Mouse (Mus musculus) midbrain, embryonic 14.5 days (tissue): ENCODE measurements at regions not wholly inside any gene's neighbourhood (a gene's known extent, or its start where the extent isn't known, plus 50 kb on each side); places are given as distances from the start of the nearest gene placed in this dataset.

Source experiments
- ATAC-seq: fragments of 200-750 bp; cut with Nextera tagmentation; 2 replicates; pipeline ENCODE4 v1.8.0; 2017; ENCODE audit warnings: moderate number of reproducible peaks, moderate library complexity; ENCODE audit not compliant: low FRiP score, low TSS enrichment
- DNase-seq: peaks from one replicate; pipeline ENCODE4 v3.0.0-alpha.2; 2015
- H3K27ac ChIP-seq: fragments of 300-500 bp; sonication (generic); replicated peaks from 2 replicates; pipeline ENCODE4 v1.5.1; 2014; ENCODE audit warnings: mild to moderate bottlenecking, low read depth, low read length, moderate library complexity
- H3K27me3 ChIP-seq: fragments of 300-500 bp; sonication (generic); 2 replicates; pipeline ENCODE4 v1.6.1; 2014; ENCODE audit warnings: low read length, control low read depth, mixed read lengths; ENCODE audit not compliant: control insufficient read depth, insufficient read depth
- H3K36me3 ChIP-seq: fragments of 300-500 bp; sonication (generic); 2 replicates; pipeline ENCODE4 v1.6.1; 2014; ENCODE audit warnings: low read length, control low read depth; ENCODE audit not compliant: control insufficient read depth, insufficient read depth
- H3K4me1 ChIP-seq: fragments of 300-500 bp; sonication (generic); 2 replicates; pipeline ENCODE4 v1.6.1; 2014; ENCODE audit warnings: mild to moderate bottlenecking, antibody characterized with exemption, low read length, control low read depth; ENCODE audit not compliant: control insufficient read depth, insufficient read depth
- H3K4me2 ChIP-seq: fragments of 300-500 bp; sonication (generic); 2 replicates; pipeline ENCODE4 v1.6.1; 2014; ENCODE audit warnings: mild to moderate bottlenecking, low read length, moderate library complexity
- H3K4me3 ChIP-seq: fragments of 300-500 bp; sonication (generic); replicated peaks from 2 replicates; pipeline ENCODE4 v1.5.1; 2014; ENCODE audit warnings: low read depth, low read length
- H3K9ac ChIP-seq: fragments of 300-500 bp; sonication (generic); replicated peaks from 2 replicates; pipeline ENCODE4 v1.6.1; 2014; ENCODE audit warnings: mild to moderate bottlenecking, low read length, moderate library complexity
- H3K9me3 ChIP-seq: fragments of 300-500 bp; sonication (generic); 2 replicates; pipeline ENCODE4 v1.6.1; 2016; ENCODE audit warnings: low read length, control low read depth, mixed read lengths; ENCODE audit not compliant: control insufficient read depth
- WGBS: fragments of 180-500 bp; shearing (Covaris S2); extraction: QIAGEN DNeasy Blood & Tissue Kit; methylation state at CpG from one replicate; pipeline ENCODE4 v1.1.7; 2014; 5-methylcytosine and 5-hydroxymethylcytosine counted together

DNA sequence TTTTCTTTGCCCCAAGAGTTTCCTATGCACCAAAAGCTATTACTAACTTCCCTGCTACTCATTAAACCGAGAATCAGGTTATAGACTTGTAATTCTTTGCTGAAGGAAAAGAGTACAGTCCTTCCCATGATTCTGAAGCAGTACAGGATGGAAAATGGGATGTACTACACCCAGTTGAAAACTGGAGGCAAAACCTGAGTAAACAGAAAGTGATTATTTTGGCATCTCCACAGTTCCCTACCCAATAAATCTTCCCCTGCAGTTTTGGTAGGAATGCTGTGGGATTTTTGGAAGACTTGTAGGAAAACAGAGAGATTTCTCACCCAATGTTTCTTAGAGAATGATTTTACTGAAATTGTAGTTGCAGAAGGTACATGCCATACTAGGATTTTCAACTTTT is 268.5 kb downstream of the Dio2 start:
- H3K27ac ChIP-seq, result no peak overlapping the region
- H3K4me2 ChIP-seq, result no peak overlapping the region
- 64% methylated on average over 1 of the region's 1 CpGs for WGBS
- no peaks in the 10 kb centered on the region for H3K4me1 ChIP-seq
- no peak overlapping the region for H3K4me3 ChIP-seq
- no peak overlapping the region for H3K9ac ChIP-seq
- no peak for ATAC-seq
- H3K36me3 ChIP-seq, result no peaks in the 10 kb centered on the region
- no peaks in the 10 kb centered on the region for H3K9me3 ChIP-seq
- H3K27me3 ChIP-seq, result no peaks in the 10 kb centered on the region
- no peak for DNase-seq

DNA sequence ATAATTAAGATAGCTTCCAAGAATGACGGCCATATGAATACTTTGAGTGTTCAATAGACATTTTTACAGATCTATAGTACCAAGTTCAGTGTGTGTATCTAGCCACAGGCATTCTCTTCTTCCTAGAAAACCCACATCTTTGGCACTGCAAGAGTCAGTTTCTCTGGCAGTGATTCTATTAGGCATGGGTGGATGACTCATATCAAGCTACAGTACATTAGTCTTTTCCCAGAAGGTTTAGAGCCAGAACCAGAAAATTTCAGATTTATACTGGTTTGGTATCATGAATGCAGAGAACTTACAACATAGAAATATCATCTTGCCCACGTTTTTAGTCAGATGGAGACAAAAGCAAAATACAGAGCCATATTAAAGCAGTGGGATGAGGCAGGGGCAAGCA is 278.1 kb downstream of the Dio2 start:
- Histone ChIP-seq H3K27me3 (no peaks in the 10 kb centered on the region), H3K9ac (no peak overlapping the region), H3K4me3 (no peak overlapping the region), H3K36me3 (no peaks in the 10 kb centered on the region), H3K4me1 (no peaks in the 10 kb centered on the region), H3K9me3 (no peaks in the 10 kb centered on the region), H3K4me2 (no peak overlapping the region), H3K27ac (no peak overlapping the region)
- 78% methylated on average over 2 of the region's 2 CpGs for WGBS
- no peak for DNase-seq
- ATAC-seq, result no peak

GRCm38 (mm10) chr12:90440672-90441071 is 297.6 kb downstream of the Dio2 start:
- WGBS, result 77% methylated on average over 1 of the region's 1 CpGs
- DNase-seq (no peak), ATAC-seq (no peak)
- Histone ChIP-seq H3K27me3 (no peaks in the 10 kb centered on the region), H3K36me3 (no peaks in the 10 kb centered on the region), H3K9ac (no peak overlapping the region), H3K4me3 (no peak overlapping the region), H3K9me3 (no peaks in the 10 kb centered on the region), H3K27ac (no peak overlapping the region), H3K4me2 (no peak overlapping the region), H3K4me1 (no peaks in the 10 kb centered on the region)

DNA sequence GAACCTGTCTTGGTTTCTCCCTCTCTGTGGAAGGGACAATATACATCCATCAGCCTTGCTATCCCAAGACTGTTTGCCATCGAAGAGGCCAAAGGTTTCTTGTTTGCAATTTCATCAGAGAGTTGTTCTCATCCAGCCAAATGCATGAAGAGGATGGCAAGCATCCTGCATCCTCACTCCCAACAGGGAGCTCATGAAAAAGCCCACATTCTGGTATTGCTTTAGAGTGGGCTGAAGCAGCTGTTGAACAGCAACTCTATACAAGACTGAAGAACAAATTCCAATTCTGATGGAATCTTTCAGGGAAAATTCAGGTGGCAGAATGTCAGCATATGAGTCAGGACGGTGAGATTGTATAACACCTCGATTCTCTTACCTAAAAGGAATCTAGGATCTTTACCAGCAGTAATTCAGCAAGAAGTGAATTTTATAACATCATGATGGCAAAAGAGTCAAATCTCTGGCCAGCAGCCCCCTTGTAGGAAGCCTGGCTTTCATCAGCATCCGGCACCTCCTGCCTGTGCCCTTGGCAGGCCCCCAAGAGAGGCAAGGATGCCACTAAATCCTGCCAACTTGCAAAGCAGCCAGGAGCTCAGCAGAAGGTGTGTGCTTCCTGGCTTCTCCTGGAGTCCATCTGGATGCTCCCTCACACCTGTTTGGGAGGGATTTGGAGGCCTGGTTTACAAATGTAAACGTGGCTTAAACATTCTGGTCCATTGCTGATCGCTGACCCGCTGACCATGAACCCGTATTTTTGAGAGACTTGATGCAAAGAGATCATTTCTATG is 312.8 kb downstream of the Dio2 start:
- no peak overlapping the region for H3K27ac ChIP-seq
- no peak overlapping the region for H3K4me3 ChIP-seq
- H3K4me1 ChIP-seq, result no peaks in the 10 kb centered on the region
- no peak overlapping the region for H3K4me2 ChIP-seq
- H3K36me3 ChIP-seq, result no peaks in the 10 kb centered on the region
- no peak for ATAC-seq
- WGBS, result 80% methylated on average over 8 of the region's 8 CpGs
- no peak overlapping the region for H3K9ac ChIP-seq
- H3K9me3 ChIP-seq, result no peaks in the 10 kb centered on the region
- no peaks in the 10 kb centered on the region for H3K27me3 ChIP-seq
- DNase-seq, result no peak

GRCm38 (mm10) chr12:90417590-90418221 is 320.5 kb downstream of the Dio2 start:
- no peak overlapping the region for H3K4me2 ChIP-seq
- no peak overlapping the region for H3K9ac ChIP-seq
- no peaks in the 10 kb centered on the region for H3K9me3 ChIP-seq
- H3K27ac ChIP-seq, result no peak overlapping the region
- no peaks in the 10 kb centered on the region for H3K36me3 ChIP-seq
- 96% methylated on average over 2 of the region's 2 CpGs for WGBS
- DNase-seq (no peak), ATAC-seq (no peak)
- no peaks in the 10 kb centered on the region for H3K27me3 ChIP-seq
- H3K4me1 ChIP-seq, result no peaks in the 10 kb centered on the region
- no peak overlapping the region for H3K4me3 ChIP-seq

- WGBS, result 90% methylated on average over 3 of the region's 3 CpGs
- ATAC-seq, result no peak
- no peak overlapping the region for H3K4me3 ChIP-seq
- no peaks in the 10 kb centered on the region for H3K36me3 ChIP-seq
- H3K4me1 ChIP-seq, result no peaks in the 10 kb centered on the region
- no peaks in the 10 kb centered on the region for H3K27me3 ChIP-seq
- no peak overlapping the region for H3K27ac ChIP-seq
- H3K4me2 ChIP-seq, result no peak overlapping the region
- no peak overlapping the region for H3K9ac ChIP-seq
- no peaks in the 10 kb centered on the region for H3K9me3 ChIP-seq
- DNase-seq, result no peak
Observed at GRCm38 (mm10) chr12:90408716-90409115, 329.5 kb downstream of the Dio2 start.

GRCm38 (mm10) chr12:90398564-90398963 is 339.7 kb downstream of the Dio2 start:
- Histone ChIP-seq H3K4me3 (no peak overlapping the region), H3K9me3 (no peaks in the 10 kb centered on the region), H3K4me1 (no peaks in the 10 kb centered on the region), H3K4me2 (no peak overlapping the region), H3K9ac (no peak overlapping the region), H3K27me3 (no peaks in the 10 kb centered on the region), H3K36me3 (no peaks in the 10 kb centered on the region), H3K27ac (no peak overlapping the region)
- no peak for ATAC-seq
- peak; percentile 61 for DNase-seq
- WGBS, result 86% methylated on average over 5 of the region's 5 CpGs
